In the genomic region with DNA sequence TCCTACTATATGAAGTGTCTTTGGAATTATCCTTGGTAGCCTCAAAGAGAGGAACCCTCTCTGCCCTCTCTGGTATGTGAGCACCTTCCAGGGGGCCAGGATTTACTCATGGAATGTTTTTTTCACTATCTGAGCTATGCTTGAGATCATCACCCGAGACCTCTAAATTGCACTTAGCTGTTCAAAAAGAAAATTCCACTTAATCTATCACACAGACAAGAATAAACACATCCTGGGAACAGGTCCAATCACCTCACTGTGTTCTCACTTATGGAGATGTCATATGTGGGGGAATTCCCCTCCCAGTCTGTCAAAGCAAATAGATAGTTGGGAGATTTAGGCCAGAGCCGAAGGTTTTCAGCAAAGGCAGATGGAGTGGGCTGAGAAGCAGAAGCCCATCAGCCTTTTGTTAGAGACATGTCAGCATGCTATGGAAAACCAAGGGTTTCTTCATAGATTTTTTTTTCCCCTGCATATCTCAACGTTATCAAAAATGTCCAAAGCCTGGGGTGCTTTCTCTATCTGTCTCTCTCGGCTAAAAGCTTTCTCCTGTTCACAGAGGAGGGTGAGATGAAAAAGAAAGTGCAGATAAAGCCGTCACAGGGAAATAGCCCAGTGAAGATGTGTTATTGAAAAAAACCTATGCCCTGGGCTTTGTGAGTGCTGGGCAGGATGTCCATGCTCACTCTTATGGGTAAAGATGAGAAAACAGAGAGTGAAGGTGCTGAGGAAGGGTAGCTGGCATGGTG, we compare ENCODE assay signal across 18 mouse cellular contexts.
DNase-seq lines count a peak whose midpoint lies in the region; ATAC-seq and TF ChIP-seq lines count a peak whose summit lies in the region.
"Had no signal": no experiment of that assay in that cellular context is flagged by ENCODE, and none has a peak within 500 bp of the region (broad histone marks: within the 10 kb centered on the region; RNA-seq: fewer than 3 reads in every experiment).

No protein-coding gene starts in this region.

- DNase-seq in heart, postnatal 36 days, result no peak
- no peak for DNase-seq in lung, adult 18-20 months
- DNase-seq in brain, embryonic 14.5 days (ENCODE audit: low read depth), result peak; percentile 31
- DNase-seq in mesoderm, embryonic 11.5 days (ENCODE audit: low read depth, low spot score), result peak; percentile 31
- no peak for DNase-seq in cerebellum, adult 8-10 months
- no peak for DNase-seq in urinary bladder, postnatal 36 days (ENCODE audit: low spot score in 2 of 2)
- DNase-seq: cerebellum, adult 2 months; gastrocnemius, postnatal 10 days; midbrain, embryonic 14.5 days; right cerebral cortex, postnatal 14 days; thymus, postnatal 25 days had no signal

- peak overlapping the region; percentile 66 for H3K27ac ChIP-seq in heart, embryonic 11.5 days (ENCODE audit: low read depth, low read length)
- 0 out of 2 replicates have a peak overlapping the region, but pooled peaks have one; percentile 3 for H3K27ac ChIP-seq in lung, embryonic 15.5 days
- H3K27ac ChIP-seq: embryonic facial prominence, embryonic 12.5 days; forebrain, embryonic 13.5 days; layer of hippocampus, adult 2 months; macrophage had no signal

- TF ChIP-seq POLR2A in brain, embryonic 14.5 days (IDR thresholded peaks at IDR 0.05; ENCODE audit: borderline replicate concordance, extremely low read depth, insufficient read depth, insufficient read length, poor library complexity, severe bottlenecking), result no peak

- H3K9ac ChIP-seq in heart, embryonic 11.5 days (ENCODE audit: low read depth, low read length), result no peak overlapping the region
- no peak overlapping the region for H3K9ac ChIP-seq in lung, embryonic 15.5 days
- H3K9ac ChIP-seq: embryonic facial prominence, embryonic 12.5 days; forebrain, embryonic 13.5 days had no signal

- TF ChIP-seq CTCF in brain, embryonic 14.5 days (IDR thresholded peaks at IDR 0.05; ENCODE audit: borderline replicate concordance, extremely low read depth, insufficient read depth, insufficient read length), result no peak

- 11% methylated on average over 5 of the region's 5 CpGs for WGBS in heart, embryonic 11.5 days (ENCODE audit: insufficient replicate concordance)
- 18% methylated on average over 5 of the region's 5 CpGs for WGBS in lung, embryonic 15.5 days

- H3K36me3 ChIP-seq in heart, embryonic 11.5 days (ENCODE audit: control insufficient read depth, insufficient read depth, low read length), result no peaks in the 10 kb centered on the region; the same call in 1 of the 2 replicates
- no peaks in the 10 kb centered on the region for H3K36me3 ChIP-seq in lung, embryonic 15.5 days

- peak; percentile 46 for ATAC-seq in heart, embryonic 11.5 days (replicated peaks; ENCODE audit: insufficient number of reproducible peaks, low FRiP score, low TSS enrichment)
- peak; percentile 79; the same call in 1 of the 2 replicates for ATAC-seq in lung, embryonic 15.5 days (ENCODE audit: borderline replicate concordance, extremely low read depth, low FRiP score, low TSS enrichment)
- ATAC-seq: CD4-positive, CD25-positive, alpha-beta regulatory T cell, adult 4 months; forebrain, embryonic 13.5 days had no signal

- intact Hi-C loops in heart, postnatal 36 days (cut with DNase I), result no loop called here

- no peaks in the 10 kb centered on the region for H3K27me3 ChIP-seq in heart, embryonic 11.5 days (ENCODE audit: control insufficient read depth, insufficient read depth, low read length)
- no peaks in the 10 kb centered on the region for H3K27me3 ChIP-seq in lung, embryonic 15.5 days
- H3K27me3 ChIP-seq: embryonic facial prominence, embryonic 12.5 days; forebrain, embryonic 13.5 days had no signal

- peaks cover 28% of the 10 kb centered on the region for H3K4me1 ChIP-seq in heart, embryonic 11.5 days (ENCODE audit: control insufficient read depth, insufficient read depth, low read length)
- H3K4me1 ChIP-seq in lung, embryonic 15.5 days, result peaks cover 9% of the 10 kb centered on the region; the same call in 1 of the 2 replicates
- H3K4me1 ChIP-seq: embryonic facial prominence, embryonic 12.5 days; forebrain, embryonic 13.5 days had no signal

- no peak overlapping the region for H3K4me3 ChIP-seq in heart, embryonic 11.5 days (ENCODE audit: low read depth, low read length)
- no peak overlapping the region for H3K4me3 ChIP-seq in lung, embryonic 15.5 days
- H3K4me3 ChIP-seq: embryonic facial prominence, embryonic 12.5 days; forebrain, embryonic 13.5 days; layer of hippocampus, adult 2 months had no signal

- H3K9me3 ChIP-seq in heart, embryonic 11.5 days (replicated peaks; ENCODE audit: control insufficient read depth, low read length), result no peaks in the 10 kb centered on the region
- no peaks in the 10 kb centered on the region for H3K9me3 ChIP-seq in lung, embryonic 15.5 days
- H3K9me3 ChIP-seq: embryonic facial prominence, embryonic 12.5 days; forebrain, embryonic 13.5 days had no signal

- H3K4me2 ChIP-seq in heart, embryonic 11.5 days, result peak overlapping the region; percentile 7
- no peak overlapping the region for H3K4me2 ChIP-seq in lung, embryonic 15.5 days
- H3K4me2 ChIP-seq: embryonic facial prominence, embryonic 12.5 days; forebrain, embryonic 13.5 days had no signal

Comparison
In these comparisons a context has a peak if more than half of its experiments do, and no peak if none do; other contexts are left out.
1. DNase-seq: peak in brain, embryonic 14.5 days (single experiment) and mesoderm, embryonic 11.5 days (single experiment); none in heart, postnatal 36 days (0 of 2), lung, adult 18-20 months (0 of 2), cerebellum, adult 8-10 months (single experiment) and urinary bladder, postnatal 36 days (0 of 2).